Mouse (Mus musculus): ENCODE measurements around the gene Scn1b. TPM values are rescaled to one million over a fixed set of nuclear protein-coding genes. Genes with fewer than 3 reads are reported as not detected.

The Scn1b gene
- polyA plus RNA-seq (2015; fragmentation: Illumina TruSeq; extraction: RNeasy Lipid Tissue Mini Kit (QIAGEN cat#74804); ENCODE audit: insufficient read depth, low replicate concordance), result 12.2 TPM

GRCm38 (mm10) chr7:31126851-31127724, at the start of gene Scn1b:
Gene Scn1b (minus strand): TSS chr7:31127003.

GRCm38 (mm10) chr7:31155296-31156033, 28.7 kb upstream of the Scn1b start, which contains the start of gene Gramd1a:
Gene Gramd1a (minus strand): TSS chr7:31155896.

GRCm38 (mm10) chr7:31115182-31115581, 11.6 kb downstream of the Scn1b start, which contains the start of gene Hpn:
Gene Hpn (minus strand): TSS chr7:31115290.

GRCm38 (mm10) chr7:31076492-31076891, 50.3 kb downstream of the Scn1b start, which contains the start of gene Fxyd3:
Gene Fxyd3 (minus strand): TSS chr7:31076704.

Other genes with a start within 250 kb of the Scn1b start
- 692 TPM for gene Cd22, start 246.7 kb downstream of the Scn1b start, polyA plus RNA-seq (2015; fragmentation: Illumina TruSeq; extraction: RNeasy Lipid Tissue Mini Kit (QIAGEN cat#74804); ENCODE audit: insufficient read depth, low replicate concordance)
- 1.0 TPM for gene Mag, start 212.1 kb downstream of the Scn1b start, polyA plus RNA-seq (2015; fragmentation: Illumina TruSeq; extraction: RNeasy Lipid Tissue Mini Kit (QIAGEN cat#74804); ENCODE audit: insufficient read depth, low replicate concordance)
- gene Hamp2, start 202.3 kb downstream of the Scn1b start, polyA plus RNA-seq (2015; fragmentation: Illumina TruSeq; extraction: RNeasy Lipid Tissue Mini Kit (QIAGEN cat#74804); ENCODE audit: insufficient read depth, low replicate concordance), result not detected
- not detected for gene Hamp, start 183.0 kb downstream of the Scn1b start, polyA plus RNA-seq (2015; fragmentation: Illumina TruSeq; extraction: RNeasy Lipid Tissue Mini Kit (QIAGEN cat#74804); ENCODE audit: insufficient read depth, low replicate concordance)
- 183 TPM for gene Usf2, start 170.2 kb downstream of the Scn1b start, polyA plus RNA-seq (2015; fragmentation: Illumina TruSeq; extraction: RNeasy Lipid Tissue Mini Kit (QIAGEN cat#74804); ENCODE audit: insufficient read depth, low replicate concordance)
- gene Lsr, start 153.5 kb downstream of the Scn1b start, polyA plus RNA-seq (2015; fragmentation: Illumina TruSeq; extraction: RNeasy Lipid Tissue Mini Kit (QIAGEN cat#74804); ENCODE audit: insufficient read depth, low replicate concordance), result 2.4 TPM
- 0.69 TPM for gene Fam187b, start 153.2 kb downstream of the Scn1b start, polyA plus RNA-seq (2015; fragmentation: Illumina TruSeq; extraction: RNeasy Lipid Tissue Mini Kit (QIAGEN cat#74804); ENCODE audit: insufficient read depth, low replicate concordance)
- 388 TPM for gene Fxyd5, start 84.5 kb downstream of the Scn1b start, polyA plus RNA-seq (2015; fragmentation: Illumina TruSeq; extraction: RNeasy Lipid Tissue Mini Kit (QIAGEN cat#74804); ENCODE audit: insufficient read depth, low replicate concordance)
- not detected for gene Fxyd7, start 75.5 kb downstream of the Scn1b start, polyA plus RNA-seq (2015; fragmentation: Illumina TruSeq; extraction: RNeasy Lipid Tissue Mini Kit (QIAGEN cat#74804); ENCODE audit: insufficient read depth, low replicate concordance)
- gene Fxyd1, start 69.8 kb downstream of the Scn1b start, polyA plus RNA-seq (2015; fragmentation: Illumina TruSeq; extraction: RNeasy Lipid Tissue Mini Kit (QIAGEN cat#74804); ENCODE audit: insufficient read depth, low replicate concordance), result 18.1 TPM
- 0.84 TPM for gene Lgi4, start 67.7 kb downstream of the Scn1b start, polyA plus RNA-seq (2015; fragmentation: Illumina TruSeq; extraction: RNeasy Lipid Tissue Mini Kit (QIAGEN cat#74804); ENCODE audit: insufficient read depth, low replicate concordance)
- 2.1 TPM for gene Fxyd3, start 50.3 kb downstream of the Scn1b start, polyA plus RNA-seq (2015; fragmentation: Illumina TruSeq; extraction: RNeasy Lipid Tissue Mini Kit (QIAGEN cat#74804); ENCODE audit: insufficient read depth, low replicate concordance)
- 5.0 TPM for gene Hpn, start 11.7 kb downstream of the Scn1b start, polyA plus RNA-seq (2015; fragmentation: Illumina TruSeq; extraction: RNeasy Lipid Tissue Mini Kit (QIAGEN cat#74804); ENCODE audit: insufficient read depth, low replicate concordance)
- 115 TPM for gene Gramd1a, start 28.9 kb upstream of the Scn1b start, polyA plus RNA-seq (2015; fragmentation: Illumina TruSeq; extraction: RNeasy Lipid Tissue Mini Kit (QIAGEN cat#74804); ENCODE audit: insufficient read depth, low replicate concordance)
- gene Scgb2b2, start 163.5 kb upstream of the Scn1b start, polyA plus RNA-seq (2015; fragmentation: Illumina TruSeq; extraction: RNeasy Lipid Tissue Mini Kit (QIAGEN cat#74804); ENCODE audit: insufficient read depth, low replicate concordance), result not detected
- not detected for gene Scgb1b2, start 164.8 kb upstream of the Scn1b start, polyA plus RNA-seq (2015; fragmentation: Illumina TruSeq; extraction: RNeasy Lipid Tissue Mini Kit (QIAGEN cat#74804); ENCODE audit: insufficient read depth, low replicate concordance)
- gene Scgb2b3, start 235.1 kb upstream of the Scn1b start, polyA plus RNA-seq (2015; fragmentation: Illumina TruSeq; extraction: RNeasy Lipid Tissue Mini Kit (QIAGEN cat#74804); ENCODE audit: insufficient read depth, low replicate concordance), result not detected
- not detected for gene Scgb1b3, start 248.6 kb upstream of the Scn1b start, polyA plus RNA-seq (2015; fragmentation: Illumina TruSeq; extraction: RNeasy Lipid Tissue Mini Kit (QIAGEN cat#74804); ENCODE audit: insufficient read depth, low replicate concordance)